ENCODE assay signal across 18 mouse cellular contexts in the genomic region with DNA sequence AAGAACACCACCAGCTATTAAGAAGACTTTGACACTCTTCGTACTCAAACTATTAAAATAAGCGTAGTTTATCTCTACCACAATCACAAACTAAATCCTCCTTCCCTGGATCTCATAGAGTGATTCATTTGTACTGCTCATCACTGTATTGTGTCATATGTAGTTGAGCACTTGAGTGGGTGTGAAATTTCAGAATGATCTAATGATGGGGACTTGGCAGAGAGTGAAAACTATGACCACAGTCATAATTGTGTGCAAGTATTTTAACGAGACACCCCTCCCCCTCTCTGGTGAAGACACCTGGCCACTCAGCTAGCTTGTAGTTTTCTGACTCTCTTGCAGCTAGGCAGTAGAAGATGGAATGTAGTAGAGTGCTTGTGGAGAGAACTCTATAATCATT.
"Had no signal": no experiment of that assay in that cellular context is flagged by ENCODE, and none has a peak within 500 bp of the region (broad histone marks: within the 10 kb centered on the region; RNA-seq: fewer than 3 reads in every experiment).

No protein-coding gene starts in this region.

- H3K36me3 ChIP-seq: liver, embryonic 15.5 days; lung, embryonic 15.5 days; midbrain, embryonic 13.5 days; midbrain, embryonic 15.5 days; neural tube, embryonic 13.5 days; neural tube, embryonic 15.5 days had no signal

- H3K4me3 ChIP-seq: liver, embryonic 15.5 days; lung, embryonic 15.5 days; megakaryocyte, embryonic 14.5 days; midbrain, embryonic 13.5 days; midbrain, embryonic 15.5 days; neural tube, embryonic 13.5 days; neural tube, embryonic 15.5 days had no signal

- H3K4me2 ChIP-seq: liver, embryonic 15.5 days; lung, embryonic 15.5 days; midbrain, embryonic 11.5 days; midbrain, embryonic 13.5 days; midbrain, embryonic 15.5 days; neural tube, embryonic 13.5 days; neural tube, embryonic 15.5 days had no signal

- ATAC-seq: liver, postnatal 0 days; midbrain, embryonic 13.5 days; midbrain, embryonic 15.5 days had no signal

- H3K27me3 ChIP-seq: liver, embryonic 15.5 days; lung, embryonic 15.5 days; midbrain, embryonic 13.5 days; midbrain, embryonic 15.5 days; neural tube, embryonic 13.5 days; neural tube, embryonic 15.5 days had no signal

- DNase-seq: liver, postnatal 0 days; lung, adult 2 months; lung, postnatal 14 days; lung, postnatal 36 days; right cerebral cortex, postnatal 14 days; right cerebral cortex, postnatal 4 days; spleen, adult 18-20 months; thymus, adult 18-20 months; thymus, postnatal 14 days; thymus, postnatal 36 days had no signal
